Mouse (Mus musculus): Measurements from ENCODE around the gene Map4k1.

- no peak for TF ChIP-seq POLR2A (IDR thresholded peaks at IDR 0.05; ENCODE audit: borderline replicate concordance, insufficient read depth, low read length)
- TF ChIP-seq CTCF (IDR thresholded peaks at IDR 0.05; ENCODE audit: borderline replicate concordance, insufficient read depth, low read depth, low read length) = no peak
Measured at GRCm38 (mm10) chr7:29052821-29053220, 71.0 kb downstream of the Map4k1 start.

Data from cerebellum, adult 2 months (tissue).